ENCODE assay signal across 16 mouse cellular contexts in genomic region chr10:121833443-121833842, GRCm38 (mm10).
A peak's percentile ranks its signal among the peaks of the same experiment; 100 is the strongest.
DNase-seq lines count a peak whose midpoint lies in the region; ATAC-seq and TF ChIP-seq lines count a peak whose summit lies in the region.
"Had no signal": no experiment of that assay in that cellular context is flagged by ENCODE, and none has a peak within 500 bp of the region (broad histone marks: within the 10 kb centered on the region; RNA-seq: fewer than 3 reads in every experiment).

No protein-coding gene starts in this region.

- POLR2A ChIA-PET in Patski (lab: Charles Lee): interaction anchor here (0.8 kb wide), 1 partner anchor 79 kb away, joined by 3 read pairs; no protein-coding TSS in a partner anchor

- WGBS in kidney, postnatal 0 days: 95% methylated on average over 5 of the region's 5 CpGs

- H3K27ac ChIP-seq in kidney, postnatal 0 days: no peak overlapping the region
- H3K27ac ChIP-seq: forebrain, embryonic 13.5 days; limb, embryonic 10.5 days; liver, embryonic 15.5 days; midbrain, embryonic 15.5 days; neural tube, embryonic 12.5 days had no signal

- no peak overlapping the region for H3K4me3 ChIP-seq in kidney, postnatal 0 days (replicated peaks; ENCODE audit: low read depth, low read length)
- H3K4me3 ChIP-seq: forebrain, embryonic 13.5 days; limb, embryonic 10.5 days; liver, embryonic 15.5 days; midbrain, embryonic 15.5 days; neural tube, embryonic 12.5 days had no signal

- no peaks in the 10 kb centered on the region for H3K27me3 ChIP-seq in kidney, postnatal 0 days (ENCODE audit: insufficient read depth, low read length)
- H3K27me3 ChIP-seq in Patski: no peaks in the 10 kb centered on the region
- H3K27me3 ChIP-seq: forebrain, embryonic 13.5 days; liver, embryonic 15.5 days; midbrain, embryonic 15.5 days; neural tube, embryonic 12.5 days had no signal

- H3K4me2 ChIP-seq in kidney, postnatal 0 days (ENCODE audit: low read length): no peak overlapping the region
- H3K4me2 ChIP-seq: forebrain, embryonic 13.5 days; liver, embryonic 15.5 days; midbrain, embryonic 15.5 days; neural tube, embryonic 12.5 days had no signal

- H3K9me3 ChIP-seq in kidney, postnatal 0 days (replicated peaks; ENCODE audit: low read length): no peaks in the 10 kb centered on the region
- H3K9me3 ChIP-seq: forebrain, embryonic 13.5 days; limb, embryonic 10.5 days; liver, embryonic 15.5 days; midbrain, embryonic 15.5 days; neural tube, embryonic 12.5 days had no signal

- H3K36me3 ChIP-seq in kidney, postnatal 0 days (ENCODE audit: insufficient read depth, low read length): no peaks in the 10 kb centered on the region
- H3K36me3 ChIP-seq: liver, embryonic 15.5 days; midbrain, embryonic 15.5 days; neural tube, embryonic 12.5 days had no signal

- DNase-seq in kidney, postnatal 0 days (ENCODE audit: low spot score): no peak
- DNase-seq in kidney, postnatal 25 days: no peak
- DNase-seq in thymus, postnatal 4 days: peak; percentile 26
- DNase-seq in thymus, postnatal 14 days: no peak
- DNase-seq in Patski (ENCODE audit: low read depth, low spot score): no peak
- DNase-seq in right cerebral cortex, postnatal 10 days (ENCODE audit: low spot score in 2 of 2): no peak
- no peak for DNase-seq in layer of hippocampus, adult 18-20 months (ENCODE audit: low spot score in 2 of 2)
- DNase-seq: adrenal gland, postnatal 14 days; cerebellum, adult 2 months; layer of hippocampus, postnatal 36 days; thymus, adult 18-20 months had no signal

- CTCF ChIA-PET in Patski (lab: Charles Lee): interaction anchor here (0.6 to 3.0 kb wide), 6 partner anchors 10 to 220 kb away, joined by 3 to 14 read pairs (median 4); no protein-coding TSS in a partner anchor

- H3K9ac ChIP-seq in kidney, postnatal 0 days (ENCODE audit: low read depth, low read length): no peak overlapping the region
- H3K9ac ChIP-seq: forebrain, embryonic 13.5 days; liver, embryonic 15.5 days; midbrain, embryonic 15.5 days; neural tube, embryonic 12.5 days had no signal

- peak; percentile 27; the same call in 1 of the 2 replicates for TF ChIP-seq CTCF in kidney, postnatal 0 days (IDR thresholded peaks at IDR 0.05; ENCODE audit: low read depth)
- peak; percentile 54 for TF ChIP-seq CTCF in Patski (IDR thresholded peaks at IDR 0.05)

- ATAC-seq in kidney, postnatal 0 days (replicated peaks; ENCODE audit: low FRiP score, low read depth): no peak
- no peak for ATAC-seq in Patski
- ATAC-seq: forebrain, embryonic 13.5 days; midbrain, embryonic 15.5 days had no signal

- in situ Hi-C loops in Patski (cut with MboI; ENCODE audit: low pct_unique_long_range_greater_than_20kb): loop anchor here (5.0 kb wide), 1 partner anchor 71 kb away; no protein-coding TSS in a partner anchor

- H3K4me1 ChIP-seq in kidney, postnatal 0 days (replicated peaks; ENCODE audit: insufficient read depth, low read length): no peaks in the 10 kb centered on the region
- H3K4me1 ChIP-seq: liver, embryonic 15.5 days had no signal
